Mouse (Mus musculus) layer of hippocampus, postnatal 25 days (tissue): ENCODE data around the gene Cul9. TPM values are rescaled to one million over a fixed set of nuclear protein-coding genes. Genes with fewer than 3 reads are reported as not detected.

Experiments used
- DNase-seq, 2 experiments: peaks; one replicate each; pipeline ENCODE4 v3.0.0; 2022; ENCODE audit warnings: mixed read lengths in 2 of 2, low spot score in 1 of 2; ENCODE audit errors: extremely low spot score in 1 of 2
- total RNA-seq, 2 experiments: library from RNA; stranded (reverse); gene quantifications; 2 replicates each; pipeline ENCODE4 v1.2.3; 2021

Gene Cul9
- total RNA-seq, 2 experiments from 2014 or later = 51.1 to 57.4 TPM

DNA sequence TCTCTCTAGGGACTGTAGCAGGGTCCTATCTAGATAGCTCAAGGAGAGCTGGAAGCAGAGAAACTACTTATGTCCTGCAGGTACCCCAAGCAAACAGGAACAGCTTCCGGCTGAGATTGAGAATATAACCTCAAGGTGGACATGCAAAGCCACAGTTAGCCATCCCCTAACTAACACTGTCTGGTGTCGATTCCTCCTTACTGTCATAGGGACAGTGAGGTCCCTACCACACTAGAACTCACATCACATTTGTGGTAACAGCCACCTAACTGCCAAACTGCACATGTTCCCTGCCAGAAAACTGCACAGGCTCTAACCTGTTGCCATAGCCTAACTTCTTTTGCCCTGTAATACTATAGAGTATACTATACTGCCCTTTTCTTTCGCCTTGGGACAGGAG lies 7.7 kb upstream of the Cul9 start:
- DNase-seq = no peak

DNA sequence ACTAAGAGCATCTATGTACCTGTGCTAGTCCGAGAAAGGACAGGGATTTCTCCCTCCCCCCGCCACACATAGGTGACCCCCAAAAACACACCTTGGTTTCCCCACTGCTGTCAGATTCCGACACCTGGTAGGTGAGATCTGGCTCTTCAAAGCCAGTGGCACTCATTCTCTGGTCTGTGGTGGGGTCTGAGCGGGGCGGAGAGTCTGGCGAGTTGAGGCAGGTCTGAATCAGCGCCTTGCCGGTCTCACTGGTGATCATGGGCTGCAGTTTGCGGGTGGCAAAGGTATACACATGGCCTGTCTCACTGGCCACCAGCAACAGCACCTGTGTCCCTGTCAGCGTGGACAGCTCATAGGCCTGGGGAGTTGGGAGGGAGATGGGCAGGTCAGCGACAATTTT lies 7.3 kb upstream of the Cul9 start:
- DNase-seq = peak in 1 of 2 experiments; percentile 32

- DNase-seq = peak; percentile 77 to 87
Measured at GRCm38 (mm10) chr17:46552841-46553423, 6.7 kb upstream of the Cul9 start.

- DNase-seq = no peak
Measured at GRCm38 (mm10) chr17:46552151-46552550, 6.0 kb upstream of the Cul9 start.

- no peak for DNase-seq
Measured at GRCm38 (mm10) chr17:46551369-46551768, 5.2 kb upstream of the Cul9 start.

GRCm38 (mm10) chr17:46550904-46551303 lies 4.7 kb upstream of the Cul9 start:
- DNase-seq = no peak

GRCm38 (mm10) chr17:46549642-46550041 lies 3.5 kb upstream of the Cul9 start:
- DNase-seq = no peak

GRCm38 (mm10) chr17:46549193-46549592 lies 3.0 kb upstream of the Cul9 start:
- DNase-seq = peak in 1 of 2 experiments; percentile 53

DNA sequence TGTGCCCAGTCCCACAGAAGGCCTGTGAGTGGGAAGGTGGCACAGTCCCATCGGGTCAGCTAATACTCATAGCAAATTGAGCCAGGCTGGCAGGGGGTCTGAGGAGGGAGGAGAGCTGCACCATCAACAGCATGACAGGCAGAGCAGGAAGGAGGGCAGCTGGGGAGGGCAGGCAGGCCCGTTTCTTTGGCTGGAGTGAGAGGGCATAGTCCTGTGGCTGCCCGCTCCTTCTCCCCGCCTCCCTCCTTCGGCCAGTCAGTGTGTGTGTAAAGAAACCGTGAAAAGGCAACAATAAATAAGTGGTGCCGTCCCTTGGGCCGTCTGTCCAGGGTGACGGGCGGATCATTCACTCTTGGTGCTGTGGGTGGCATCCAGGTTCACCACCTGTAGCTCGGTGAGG lies 2.6 kb upstream of the Cul9 start:
- DNase-seq = no peak

GRCm38 (mm10) chr17:46547923-46548322 lies 1.7 kb upstream of the Cul9 start:
- no peak for DNase-seq

GRCm38 (mm10) chr17:46546995-46547394 lies 807 bp upstream of the Cul9 start:
- DNase-seq = no peak

- no peak for DNase-seq
Measured at GRCm38 (mm10) chr17:46546591-46546990, 403 bp upstream of the Cul9 start.

DNA sequence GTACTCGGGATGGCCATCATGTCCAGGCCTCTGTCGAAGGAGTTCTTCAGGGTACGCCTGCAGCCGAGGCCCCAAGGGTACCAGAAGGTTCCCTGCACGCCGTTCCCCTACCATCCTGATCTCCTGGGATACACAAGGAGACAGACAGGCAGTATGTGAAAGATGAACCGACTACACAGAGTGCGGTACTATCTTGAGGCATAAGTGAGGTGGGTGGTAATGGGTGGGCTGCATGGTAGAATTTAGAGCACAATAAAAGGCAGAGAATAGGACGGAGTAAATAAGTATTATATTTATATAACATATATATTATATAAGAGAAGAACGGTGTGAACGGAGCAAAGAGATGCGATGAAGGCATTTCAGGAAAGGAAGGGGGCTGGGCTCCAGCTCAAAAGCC lies 2.5 kb downstream of the Cul9 start:
- DNase-seq = no peak

DNA sequence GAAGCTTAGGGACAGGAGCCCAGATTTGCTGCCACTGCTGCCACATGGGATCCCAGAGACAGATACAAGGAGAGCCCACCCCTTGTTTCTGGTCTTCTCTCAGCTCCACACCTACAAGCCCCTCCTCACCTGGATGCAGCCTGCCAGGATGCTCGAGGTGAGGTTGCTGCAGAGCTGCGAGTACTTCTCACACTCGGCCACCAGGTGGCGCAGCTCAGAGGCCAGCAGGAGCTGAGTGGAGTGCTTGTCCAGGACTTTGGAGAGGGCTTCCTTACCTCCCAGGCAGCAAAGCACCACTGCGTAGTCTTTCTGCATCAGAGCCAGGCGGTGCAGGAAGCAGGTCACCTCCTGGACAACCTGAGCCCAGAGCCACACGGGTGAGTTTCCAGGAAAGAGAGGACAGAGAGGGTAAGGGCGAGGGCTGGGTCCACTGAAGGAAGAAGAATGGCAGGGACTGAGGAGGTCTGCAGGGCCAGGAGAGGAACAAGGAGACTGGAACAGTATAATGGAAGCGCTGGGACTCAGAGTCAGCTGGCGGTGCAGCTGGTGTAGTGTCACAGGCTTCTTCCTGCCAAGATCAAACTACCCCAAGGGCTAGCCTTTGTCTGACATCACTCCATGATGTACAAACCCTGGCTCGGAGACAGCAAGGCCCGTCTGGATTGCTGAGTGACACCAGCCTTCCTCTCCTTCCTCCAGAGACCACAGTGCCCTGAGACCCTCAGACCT lies 20.4 kb downstream of the Cul9 start:
- peak; percentile 50 to 72 for DNase-seq

GRCm38 (mm10) chr17:46525065-46525464 lies 21.1 kb downstream of the Cul9 start:
- no peak for DNase-seq

GRCm38 (mm10) chr17:46521963-46522668 lies 24.1 kb downstream of the Cul9 start:
- no peak for DNase-seq

DNA sequence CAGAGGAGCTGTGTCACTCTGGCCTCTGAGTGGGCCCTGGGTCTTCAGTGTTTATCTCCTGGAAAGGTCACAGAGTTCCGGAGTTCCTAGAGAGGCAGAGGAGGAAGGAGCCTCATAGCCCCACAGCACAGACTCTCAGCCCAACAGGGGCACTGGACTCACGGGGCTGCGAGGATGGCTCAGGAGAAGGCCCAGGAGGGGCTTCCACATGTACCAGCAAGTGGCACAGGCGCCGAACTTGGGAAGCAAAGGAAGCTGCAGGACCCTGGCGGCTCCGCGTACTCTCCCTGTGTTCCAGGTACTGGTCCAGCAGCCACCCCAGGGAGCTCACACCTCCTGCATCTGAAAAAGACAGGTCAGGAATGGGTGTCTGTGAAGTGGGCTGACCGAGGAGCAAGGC lies 25.0 kb downstream of the Cul9 start:
- DNase-seq = no peak

DNA sequence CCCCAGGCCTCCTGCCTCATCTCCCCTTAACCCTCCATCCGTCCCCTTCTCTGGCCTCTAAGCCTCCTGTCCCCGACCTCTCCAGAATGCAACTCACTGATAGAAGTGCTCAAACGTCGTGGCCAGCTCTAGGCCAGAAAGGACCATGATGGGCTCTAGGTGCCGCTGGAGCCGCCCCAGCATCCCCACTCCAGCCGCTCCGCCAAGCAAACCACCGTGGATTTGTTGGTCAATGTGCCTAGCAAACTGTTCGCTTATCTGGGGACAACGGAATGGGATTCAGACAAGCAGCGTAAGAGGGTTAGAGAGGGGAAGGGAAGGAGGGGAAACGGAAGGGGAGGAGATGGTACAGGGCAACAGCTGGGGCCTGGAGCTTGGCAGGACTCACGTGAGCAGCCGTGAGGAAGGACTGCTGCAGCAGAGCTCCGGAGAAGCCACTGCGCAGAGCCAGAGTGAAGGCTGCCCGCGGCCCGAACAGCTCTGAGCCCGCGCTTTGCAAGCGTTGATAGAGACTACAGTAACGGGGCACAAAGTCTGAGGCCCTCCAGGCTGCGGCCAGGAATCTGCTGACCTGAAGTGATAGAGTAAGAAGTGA lies 25.7 kb downstream of the Cul9 start:
- DNase-seq = no peak

DNA sequence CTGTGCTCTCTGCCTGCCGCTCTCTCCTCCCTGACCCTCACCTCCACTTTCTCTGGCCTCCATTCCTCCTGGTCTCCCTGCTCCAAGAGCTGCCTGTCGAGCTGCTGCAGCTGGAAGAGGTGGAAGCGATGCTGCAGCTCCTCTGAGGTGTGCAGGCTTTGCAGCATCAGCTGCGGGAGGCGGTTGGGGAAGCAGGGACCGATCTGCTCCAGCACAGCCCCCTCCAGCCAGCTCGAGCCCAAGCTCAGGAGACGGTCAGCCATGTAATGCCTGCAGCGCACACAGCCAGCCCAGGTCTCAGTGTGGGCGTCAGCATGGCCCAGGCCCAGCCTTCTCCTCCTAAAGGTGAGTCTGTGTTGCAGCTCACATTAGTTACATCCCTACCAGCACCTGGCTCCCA lies 26.2 kb downstream of the Cul9 start:
- no peak for DNase-seq

GRCm38 (mm10) chr17:46513329-46513728 lies 32.9 kb downstream of the Cul9 start:
- no peak for DNase-seq

- DNase-seq = no peak
Measured at GRCm38 (mm10) chr17:46511059-46511710, 35.0 kb downstream of the Cul9 start.
